Mouse (Mus musculus) lung, embryonic 16.5 days (tissue): Measurements from ENCODE around the gene Tspan1. TPM values are rescaled to one million over a fixed set of nuclear protein-coding genes. Genes with fewer than 3 reads are reported as not detected.

Experiments
- ATAC-seq: fragments of 200-750 bp; cut with Nextera tagmentation; 2 replicates; pipeline ENCODE4 v1.8.0; 2017; ENCODE audit warnings: low read depth, mild to moderate bottlenecking, moderate library complexity
- H3K27ac ChIP-seq: fragments of 300-500 bp; sonication (generic); 2 replicates; pipeline ENCODE4 v1.5.1; 2014; ENCODE audit warnings: mild to moderate bottlenecking, control low read depth, low read length
- H3K27me3 ChIP-seq: fragments of 300-500 bp; sonication (generic); 2 replicates; pipeline ENCODE4 v1.6.1; 2014; ENCODE audit warnings: low read depth, low read length, mixed read lengths; ENCODE audit not compliant: control insufficient read depth, insufficient read depth
- H3K36me3 ChIP-seq: fragments of 300-500 bp; sonication (generic); 2 replicates; pipeline ENCODE4 v1.6.1; 2014; ENCODE audit warnings: low read length; ENCODE audit not compliant: control insufficient read depth, insufficient read depth
- H3K4me1 ChIP-seq: fragments of 300-500 bp; sonication (generic); replicated peaks from 2 replicates; pipeline ENCODE4 v1.6.1; 2014; ENCODE audit warnings: low read length, mixed read lengths; ENCODE audit not compliant: control insufficient read depth, insufficient read depth
- H3K4me2 ChIP-seq: fragments of 300-500 bp; sonication (generic); 2 replicates; pipeline ENCODE4 v1.6.1; 2014; ENCODE audit warnings: low read depth, low read length, control low read depth
- H3K4me3 ChIP-seq: fragments of 300-500 bp; sonication (generic); 2 replicates; pipeline ENCODE4 v1.5.1; 2014; ENCODE audit warnings: mild to moderate bottlenecking, low read length, control low read depth
- H3K9ac ChIP-seq: fragments of 300-500 bp; sonication (generic); 2 replicates; pipeline ENCODE4 v1.6.1; 2014; ENCODE audit warnings: low read length, control low read depth
- H3K9me3 ChIP-seq: fragments of 300-500 bp; sonication (generic); 2 replicates; pipeline ENCODE4 v1.6.1; 2016; ENCODE audit warnings: low read length; ENCODE audit not compliant: control insufficient read depth
- WGBS: fragments of 180-500 bp; shearing (Covaris S2); extraction: QIAGEN DNeasy Blood & Tissue Kit; methylation state at CpG from one replicate; pipeline ENCODE4 v1.1.7; 2014; 5-methylcytosine and 5-hydroxymethylcytosine counted together
- polyA plus RNA-seq: library from polyadenylated mRNA; unstranded; fragments of >200 nt; fragmentation: Nextera tagmentation; extraction: Ambion mirVana; gene quantifications from 2 replicates; pipeline ENCODE4 v1.2.1, GENCODE M21; 2015

Gene Tspan1
- polyA plus RNA-seq, result 22.6 and 25.9 TPM in 2 replicates

DNA sequence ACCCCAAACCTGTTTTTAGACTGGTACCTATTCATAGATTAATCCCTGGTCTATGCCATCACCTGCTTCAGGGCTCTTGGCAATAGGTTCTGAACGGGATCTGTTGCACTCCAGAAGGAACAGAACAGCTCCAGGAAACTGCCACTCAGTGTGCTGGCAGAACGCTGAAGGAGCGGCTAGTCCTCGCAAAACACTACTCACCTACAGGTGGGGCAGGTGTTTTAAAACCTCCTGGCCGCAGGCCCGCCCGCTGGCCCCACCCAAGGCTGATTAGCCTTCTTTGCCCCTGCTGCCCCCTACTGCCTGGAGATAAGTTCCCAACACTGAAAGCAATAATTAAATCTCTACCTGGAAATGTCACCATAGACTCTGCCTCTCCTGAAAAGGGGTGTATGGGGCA lies at the start of gene Tspan1:
Gene Tspan1 (minus strand): TSS at position 198 of the 400 bp plus-strand sequence.
- Histone ChIP-seq H3K27me3 (no peaks in the 10 kb centered on the region), H3K9ac (0 out of 2 replicates have a peak within 1 kb of the TSS, but pooled peaks have one; percentile 13), H3K9me3 (no peaks in the 10 kb centered on the region), H3K4me2 (peak within 1 kb of the TSS; percentile 22; the same call in 1 of the 2 replicates), H3K27ac (peak within 1 kb of the TSS; percentile 50), H3K4me3 (no peak within 1 kb of the TSS), H3K4me1 (peaks cover 17% of the 10 kb centered on the region), H3K36me3 (no peaks in the 10 kb centered on the region)
- 23% methylated on average over 7 of the region's 7 CpGs for WGBS
- peak; percentile 72 for ATAC-seq

DNA sequence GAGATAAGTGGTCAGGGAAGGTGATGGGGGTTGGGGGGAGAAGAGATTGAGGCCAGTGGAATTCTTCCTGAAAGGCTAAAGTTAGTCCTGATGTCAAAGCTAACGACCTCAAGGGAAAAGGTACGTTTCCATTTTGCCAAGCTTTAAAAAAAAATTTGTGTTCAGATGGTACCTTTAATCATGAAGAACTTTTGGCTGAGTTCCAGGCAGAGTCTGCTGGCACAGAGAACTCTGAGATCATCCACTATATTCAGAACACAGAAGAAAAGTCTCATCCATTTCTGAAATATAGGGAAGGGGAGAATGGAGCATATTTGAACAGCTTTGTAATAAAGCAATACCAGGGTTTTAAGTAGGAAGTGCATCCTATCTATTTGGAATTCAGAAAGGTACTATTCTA lies 49.6 kb upstream of the Tspan1 start:
- WGBS, result 26% methylated on average over 2 of the region's 2 CpGs
- Histone ChIP-seq H3K9ac (no peak overlapping the region), H3K27me3 (no peaks in the 10 kb centered on the region), H3K9me3 (no peaks in the 10 kb centered on the region), H3K4me2 (no peak overlapping the region), H3K36me3 (no peaks in the 10 kb centered on the region), H3K4me3 (no peak overlapping the region), H3K27ac (no peak overlapping the region), H3K4me1 (peaks cover 7% of the 10 kb centered on the region)
- ATAC-seq, result no peak

DNA sequence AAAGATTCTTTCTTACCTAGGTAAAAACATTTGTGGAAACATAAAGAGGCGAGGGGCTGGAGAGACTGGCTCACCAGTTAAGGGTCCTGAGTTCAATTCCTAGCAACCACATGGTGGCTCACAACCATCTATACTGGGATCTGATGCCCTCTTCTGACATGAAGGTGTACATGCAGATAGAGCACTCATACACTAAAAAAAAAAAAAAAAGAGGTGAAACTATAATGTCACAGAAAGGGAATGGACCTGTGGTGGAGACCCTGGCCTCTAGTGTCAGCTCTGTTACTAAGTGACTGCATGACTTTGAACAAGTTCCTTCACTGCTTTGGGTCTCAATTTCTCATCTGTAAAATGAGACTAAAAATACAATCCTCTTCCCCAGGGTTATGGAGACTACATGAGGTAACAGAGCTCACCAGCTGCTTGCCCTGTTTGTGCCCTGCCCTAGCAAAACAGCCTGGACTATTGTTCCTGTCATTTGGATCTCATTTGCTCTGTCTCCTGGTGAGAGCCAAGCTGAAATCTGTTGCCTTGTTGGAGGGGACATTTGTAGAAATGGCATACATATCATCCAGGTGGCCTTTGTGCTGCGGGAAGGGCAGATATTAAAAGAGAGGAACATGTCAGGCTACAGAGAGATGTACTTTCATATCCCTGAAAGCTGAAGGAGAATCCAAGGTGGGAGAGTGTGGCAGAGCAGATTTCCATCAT lies 48.6 kb upstream of the Tspan1 start:
- H3K27ac ChIP-seq, result no peak overlapping the region
- WGBS, result 83% methylated on average over 2 of the region's 2 CpGs
- H3K4me2 ChIP-seq, result no peak overlapping the region
- no peak overlapping the region for H3K4me3 ChIP-seq
- no peaks in the 10 kb centered on the region for H3K36me3 ChIP-seq
- H3K9me3 ChIP-seq, result no peaks in the 10 kb centered on the region
- peaks cover 7% of the 10 kb centered on the region for H3K4me1 ChIP-seq
- ATAC-seq, result no peak
- H3K9ac ChIP-seq, result no peak overlapping the region
- H3K27me3 ChIP-seq, result no peaks in the 10 kb centered on the region

DNA sequence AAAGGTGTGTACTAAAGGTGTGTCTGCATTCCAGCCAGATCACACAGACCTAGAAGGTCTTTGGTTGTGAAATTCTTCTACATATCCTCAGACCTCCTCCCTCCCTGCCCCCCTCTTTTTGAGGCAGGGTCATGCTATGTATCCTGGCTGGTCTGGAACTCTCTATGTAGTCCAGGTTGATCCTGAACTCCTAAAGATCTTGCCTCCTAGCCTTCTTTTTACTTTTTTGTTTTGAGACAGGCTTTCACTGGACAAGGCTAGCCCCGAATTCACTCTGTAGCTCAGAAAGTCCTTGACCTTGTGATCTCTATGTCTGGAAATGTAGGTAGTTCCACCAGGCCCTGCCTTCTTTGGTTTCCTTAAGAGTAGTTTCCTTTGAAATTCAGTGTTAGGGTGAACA lies 41.5 kb upstream of the Tspan1 start:
- no peak overlapping the region for H3K4me2 ChIP-seq

DNA sequence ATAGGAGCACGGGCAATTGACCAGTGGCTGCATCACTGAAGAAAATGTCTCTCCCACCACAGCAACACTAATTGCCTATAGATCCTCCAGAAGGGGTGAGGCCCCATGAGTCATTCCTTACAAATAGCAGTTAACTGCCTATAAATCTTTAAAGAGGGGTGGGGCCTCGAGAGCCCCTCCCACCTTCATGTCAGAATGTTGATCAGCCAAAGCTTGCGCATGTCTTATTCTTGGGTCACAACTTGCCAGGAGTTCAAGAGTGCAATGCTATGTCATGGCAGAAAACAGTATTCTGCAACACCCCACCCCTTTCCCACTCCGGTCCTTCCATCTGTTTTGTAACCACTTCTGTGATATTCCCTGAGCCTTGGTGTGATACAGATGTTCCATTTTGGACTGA lies 39.1 kb upstream of the Tspan1 start:
- 77% methylated on average over 4 of the region's 4 CpGs for WGBS

More for the DNA sequence above, 41.5 kb upstream of the Tspan1 start:
- 71% methylated on average over 1 of the region's 1 CpGs for WGBS
- H3K4me3 ChIP-seq, result no peak overlapping the region
- H3K36me3 ChIP-seq, result no peaks in the 10 kb centered on the region
- no peaks in the 10 kb centered on the region for H3K9me3 ChIP-seq
- no peak overlapping the region for H3K27ac ChIP-seq
- H3K9ac ChIP-seq, result no peak overlapping the region
- H3K27me3 ChIP-seq, result no peaks in the 10 kb centered on the region
- ATAC-seq, result no peak
- H3K4me1 ChIP-seq, result no peaks in the 10 kb centered on the region

GRCm38 (mm10) chr4:116204422-116204821 lies 37.0 kb upstream of the Tspan1 start:
- 52% methylated on average over 3 of the region's 3 CpGs for WGBS
- H3K4me2 ChIP-seq, result no peak overlapping the region
- H3K9ac ChIP-seq, result no peak overlapping the region
- no peaks in the 10 kb centered on the region for H3K27me3 ChIP-seq
- H3K4me1 ChIP-seq, result no peaks in the 10 kb centered on the region
- ATAC-seq, result no peak
- no peak overlapping the region for H3K4me3 ChIP-seq
- H3K27ac ChIP-seq, result no peak overlapping the region
- H3K9me3 ChIP-seq, result no peaks in the 10 kb centered on the region
- H3K36me3 ChIP-seq, result no peaks in the 10 kb centered on the region

More for the DNA sequence above, 39.1 kb upstream of the Tspan1 start:
- Histone ChIP-seq H3K4me3 (no peak overlapping the region), H3K9me3 (no peaks in the 10 kb centered on the region), H3K4me2 (no peak overlapping the region), H3K9ac (no peak overlapping the region), H3K27me3 (no peaks in the 10 kb centered on the region), H3K4me1 (no peaks in the 10 kb centered on the region), H3K27ac (no peak overlapping the region), H3K36me3 (no peaks in the 10 kb centered on the region)
- no peak for ATAC-seq

DNA sequence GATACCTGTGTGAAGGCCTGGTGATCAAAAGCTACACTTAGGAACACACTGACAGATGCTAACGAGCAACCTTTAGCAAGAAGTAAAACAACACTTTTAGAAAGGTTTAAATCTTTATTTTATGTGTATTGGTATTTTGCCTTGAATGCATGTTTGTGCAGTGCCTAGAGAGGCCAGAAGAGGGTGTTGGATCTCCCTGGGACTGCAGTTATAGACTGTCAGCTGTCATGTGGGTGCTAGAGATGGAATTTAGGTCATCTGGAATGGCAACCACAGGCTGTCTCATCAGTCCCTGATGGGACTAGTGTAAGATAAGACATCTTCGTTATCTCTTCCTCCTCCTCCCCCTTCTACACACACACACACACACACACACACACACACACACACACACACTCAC lies 31.0 kb upstream of the Tspan1 start:
- no peak overlapping the region for H3K27ac ChIP-seq
- H3K9me3 ChIP-seq, result no peaks in the 10 kb centered on the region
- H3K4me2 ChIP-seq, result no peak overlapping the region
- ATAC-seq, result no peak
- no peak overlapping the region for H3K9ac ChIP-seq
- no peaks in the 10 kb centered on the region for H3K4me1 ChIP-seq
- no peak overlapping the region for H3K4me3 ChIP-seq
- 71% methylated on average over 2 of the region's 2 CpGs for WGBS
- no peaks in the 10 kb centered on the region for H3K36me3 ChIP-seq
- H3K27me3 ChIP-seq, result no peaks in the 10 kb centered on the region

- H3K4me3 ChIP-seq, result no peak overlapping the region
- WGBS, result 39% methylated on average over 9 of the region's 9 CpGs
- no peaks in the 10 kb centered on the region for H3K9me3 ChIP-seq
- H3K36me3 ChIP-seq, result no peaks in the 10 kb centered on the region
- no peak overlapping the region for H3K9ac ChIP-seq
- no peak overlapping the region for H3K4me2 ChIP-seq
- no peak overlapping the region for H3K27ac ChIP-seq
- H3K27me3 ChIP-seq, result no peaks in the 10 kb centered on the region
- no peak for ATAC-seq
- H3K4me1 ChIP-seq, result no peaks in the 10 kb centered on the region; the same call in 1 of the 2 replicates
Measured at GRCm38 (mm10) chr4:116193583-116194383, 26.4 kb upstream of the Tspan1 start.

DNA sequence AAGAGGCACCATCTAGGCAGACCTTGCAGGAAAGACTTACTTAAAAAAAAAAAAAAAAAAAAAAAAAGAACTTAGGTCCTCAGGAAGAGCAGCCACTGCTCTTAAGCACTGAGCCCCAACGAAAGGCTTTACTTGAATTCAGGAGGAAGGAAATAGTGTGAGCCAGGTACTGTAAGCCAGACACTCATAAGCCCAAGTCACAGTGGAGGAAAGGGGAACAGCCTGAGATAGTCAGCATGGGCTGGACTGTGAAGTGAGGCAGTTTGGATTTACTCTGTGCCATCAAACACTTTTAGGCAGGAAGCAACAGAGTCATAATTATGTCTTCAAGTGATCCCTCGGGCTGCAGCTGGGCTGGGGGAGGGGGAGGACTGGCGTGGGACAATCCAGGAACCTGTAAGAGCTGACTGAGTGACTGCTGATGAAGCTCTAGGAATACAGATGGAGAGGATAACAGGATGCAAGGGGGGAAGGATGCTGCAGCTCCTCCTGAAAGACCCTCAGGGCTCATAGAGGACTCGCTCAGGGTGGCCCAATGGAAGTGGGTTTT lies 25.0 kb upstream of the Tspan1 start:
- Histone ChIP-seq H3K4me1 (no peaks in the 10 kb centered on the region; the same call in 1 of the 2 replicates), H3K27ac (no peak overlapping the region), H3K4me3 (no peak overlapping the region), H3K27me3 (no peaks in the 10 kb centered on the region), H3K36me3 (no peaks in the 10 kb centered on the region), H3K4me2 (no peak overlapping the region), H3K9ac (no peak overlapping the region), H3K9me3 (no peaks in the 10 kb centered on the region)
- no peak for ATAC-seq
- 23% methylated on average over 4 of the region's 4 CpGs for WGBS
